Comparison of ENCODE assay signal across 20 mouse cellular contexts in the genomic region with DNA sequence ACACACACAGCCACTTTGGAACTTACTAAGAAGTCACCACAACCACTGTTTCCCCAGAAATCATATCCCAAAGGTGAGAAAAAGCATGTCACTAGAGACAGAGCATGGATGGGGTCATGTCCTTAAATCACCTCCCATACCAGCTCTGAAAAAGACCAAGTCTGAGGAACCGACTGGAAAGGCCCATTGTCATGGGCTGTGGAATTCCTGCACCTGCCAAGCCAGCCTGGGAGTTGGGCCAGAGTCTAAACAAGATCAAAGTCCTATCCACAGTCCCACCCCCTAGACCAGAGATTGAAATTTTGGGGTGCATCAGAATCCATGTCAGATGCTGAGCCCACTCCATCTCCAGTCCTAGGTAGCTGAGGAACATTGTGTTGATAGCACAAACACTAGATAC. TPM values are rescaled to one million over a fixed set of nuclear protein-coding genes. Genes with fewer than 3 reads are reported as not detected.
DNase-seq lines count a peak whose midpoint lies in the region; ATAC-seq and TF ChIP-seq lines count a peak whose summit lies in the region.
"Had no signal": no experiment of that assay in that cellular context is flagged by ENCODE, and none has a peak within 500 bp of the region (broad histone marks: within the 10 kb centered on the region; RNA-seq: fewer than 3 reads in every experiment).

No protein-coding gene starts in this region.

- DNase-seq in kidney, adult 18-20 months: peak; percentile 47
- peak; percentile 87 for DNase-seq in liver, adult 2 months (ENCODE audit: extremely low read depth, low read depth, low spot score)
- DNase-seq in kidney, postnatal 14 days: peak; percentile 48
- no peak for DNase-seq in heart, adult 18-20 months
- DNase-seq: adrenal gland, postnatal 10 days; cerebellum, adult 11-12 months; cerebellum, postnatal 10 days; embryo, embryonic 11 days; gastrocnemius, postnatal 36 days; heart, adult 11 months; heart, postnatal 10 days had no signal

- H3K4me3 ChIP-seq in kidney, embryonic 14.5 days (ENCODE audit: low read length): no peak overlapping the region
- no peak overlapping the region for H3K4me3 ChIP-seq in liver, adult 2 months (ENCODE audit: insufficient read depth, low read depth, low read length)
- no peak overlapping the region for H3K4me3 ChIP-seq in liver, embryonic 12.5 days
- no peak overlapping the region for H3K4me3 ChIP-seq in hindbrain, embryonic 12.5 days
- H3K4me3 ChIP-seq: embryonic facial prominence, embryonic 15.5 days; erythroblast, embryonic 14.5 days; forebrain, embryonic 15.5 days; heart, embryonic 10.5 days had no signal

- H3K36me3 ChIP-seq in kidney, embryonic 14.5 days (ENCODE audit: control insufficient read depth, insufficient read depth, low read length): no peaks in the 10 kb centered on the region
- H3K36me3 ChIP-seq in liver, adult 2 months (ENCODE audit: control insufficient read depth, insufficient read depth, low read length): no peaks in the 10 kb centered on the region
- no peaks in the 10 kb centered on the region for H3K36me3 ChIP-seq in liver, embryonic 12.5 days
- H3K36me3 ChIP-seq in hindbrain, embryonic 12.5 days: no peaks in the 10 kb centered on the region
- H3K36me3 ChIP-seq: embryonic facial prominence, embryonic 15.5 days; forebrain, embryonic 15.5 days; heart, embryonic 10.5 days had no signal

- H3K27ac ChIP-seq in kidney, embryonic 14.5 days (ENCODE audit: low read depth, low read length): no peak overlapping the region
- H3K27ac ChIP-seq in liver, adult 2 months (replicated peaks; ENCODE audit: insufficient read depth, low read depth, low read length): peak overlapping the region; percentile 86
- no peak overlapping the region for H3K27ac ChIP-seq in liver, embryonic 12.5 days
- H3K27ac ChIP-seq in hindbrain, embryonic 12.5 days: no peak overlapping the region
- H3K27ac ChIP-seq: embryonic facial prominence, embryonic 15.5 days; forebrain, embryonic 15.5 days; heart, embryonic 10.5 days; hindbrain, embryonic 14.5 days had no signal

- no peak for TF ChIP-seq POLR2A in liver, adult 2 months (IDR thresholded peaks at IDR 0.05; ENCODE audit: extremely low read depth, insufficient read depth, low read length)

- no peak overlapping the region for H3K9ac ChIP-seq in kidney, embryonic 14.5 days (ENCODE audit: low read depth, low read length)
- no peak overlapping the region for H3K9ac ChIP-seq in liver, adult 2 months (ENCODE audit: low read depth, low read length)
- H3K9ac ChIP-seq in liver, embryonic 12.5 days: no peak overlapping the region
- H3K9ac ChIP-seq in hindbrain, embryonic 12.5 days: no peak overlapping the region
- H3K9ac ChIP-seq: embryonic facial prominence, embryonic 15.5 days; forebrain, embryonic 15.5 days; hindbrain, embryonic 14.5 days had no signal

- H3K4me2 ChIP-seq in kidney, embryonic 14.5 days (replicated peaks; ENCODE audit: low read depth, low read length): no peak overlapping the region
- H3K4me2 ChIP-seq in liver, embryonic 12.5 days: no peak overlapping the region
- H3K4me2 ChIP-seq in hindbrain, embryonic 12.5 days (replicated peaks): no peak overlapping the region
- H3K4me2 ChIP-seq: embryonic facial prominence, embryonic 15.5 days; forebrain, embryonic 15.5 days; hindbrain, embryonic 14.5 days had no signal

- H3K4me1 ChIP-seq in kidney, embryonic 14.5 days (ENCODE audit: control insufficient read depth, insufficient read depth, low read length): no peaks in the 10 kb centered on the region
- H3K4me1 ChIP-seq in liver, adult 2 months (ENCODE audit: control insufficient read depth, insufficient read depth, low read length): peaks cover 34% of the 10 kb centered on the region
- H3K4me1 ChIP-seq in liver, embryonic 12.5 days: no peaks in the 10 kb centered on the region
- no peaks in the 10 kb centered on the region for H3K4me1 ChIP-seq in hindbrain, embryonic 12.5 days
- H3K4me1 ChIP-seq: embryonic facial prominence, embryonic 15.5 days had no signal

- WGBS in kidney, embryonic 14.5 days: 76% methylated on average over 1 of the region's 1 CpGs
- 8% methylated on average over 1 of the region's 1 CpGs for WGBS in liver, adult 2 months
- 46% methylated on average over 1 of the region's 1 CpGs for WGBS in liver, embryonic 12.5 days (ENCODE audit: insufficient replicate concordance)
- 73% methylated on average over 1 of the region's 1 CpGs for WGBS in hindbrain, embryonic 12.5 days

- peaks cover 25% of the 10 kb centered on the region; the same call in 1 of the 2 replicates for H3K79me2 ChIP-seq in liver, adult 2 months (ENCODE audit: control insufficient read depth, insufficient read depth, low read length)

- no peaks in the 10 kb centered on the region for H3K9me3 ChIP-seq in kidney, embryonic 14.5 days (ENCODE audit: control insufficient read depth, low read length)
- H3K9me3 ChIP-seq in liver, embryonic 12.5 days (replicated peaks): no peaks in the 10 kb centered on the region
- no peaks in the 10 kb centered on the region for H3K9me3 ChIP-seq in hindbrain, embryonic 12.5 days (replicated peaks)
- H3K9me3 ChIP-seq: embryonic facial prominence, embryonic 15.5 days; forebrain, embryonic 15.5 days; heart, embryonic 10.5 days had no signal

- TF ChIP-seq CTCF in liver, adult 2 months (IDR thresholded peaks at IDR 0.05; ENCODE audit: low read depth, low read length): no peak

- ATAC-seq in kidney, embryonic 14.5 days (ENCODE audit: low FRiP score, low TSS enrichment): no peak
- ATAC-seq in liver, embryonic 12.5 days: no peak
- ATAC-seq in hindbrain, embryonic 12.5 days (ENCODE audit: low FRiP score): no peak
- ATAC-seq: forebrain, embryonic 15.5 days had no signal

- no peaks in the 10 kb centered on the region for H3K27me3 ChIP-seq in kidney, embryonic 14.5 days (ENCODE audit: control insufficient read depth, insufficient read depth, low read length)
- H3K27me3 ChIP-seq in liver, adult 2 months (ENCODE audit: control insufficient read depth, insufficient read depth, low read length): no peaks in the 10 kb centered on the region
- H3K27me3 ChIP-seq in liver, embryonic 12.5 days (replicated peaks): no peaks in the 10 kb centered on the region
- H3K27me3 ChIP-seq in hindbrain, embryonic 12.5 days: no peaks in the 10 kb centered on the region
- H3K27me3 ChIP-seq: embryonic facial prominence, embryonic 15.5 days; forebrain, embryonic 15.5 days had no signal

RNA-seq across cellular contexts. Expression of a gene that starts 15.3 kb away (rescaled TPM):
- 15.9 and 28.9 TPM in 2 replicates for polyA plus RNA-seq in kidney, embryonic 14.5 days (2014; fragmentation: Nextera tagmentation; extraction: Ambion mirVana)
- total RNA-seq in liver, adult 2 months (2014; rRNA removed): 8.1 and 8.2 TPM in 2 replicates
- polyA plus RNA-seq in liver, adult 2 months (2012; rRNA removed): 1.8 and 4.9 TPM in 2 replicates
- polyA plus RNA-seq in liver, embryonic 12.5 days (2016; fragmentation: Nextera tagmentation; extraction: Ambion mirVana): 0.10 and 0.11 TPM in 2 replicates
- 1 to 10 TPM in 1 of 2 experiments, under 1 TPM in 1; 0.89 to 1.3 TPM for total RNA-seq in heart, adult 18-20 months (2021)
- polyA plus RNA-seq in hindbrain, embryonic 12.5 days (2016; fragmentation: Nextera tagmentation; extraction: Ambion mirVana): 4.8 and 5.1 TPM in 2 replicates
- total RNA-seq: common myeloid progenitor, adult 5-6 weeks had no signal
- polyA plus RNA-seq: erythroblast, embryonic 14.5 days had no signal

Comparison
In these comparisons a context has a peak if more than half of its experiments do, and no peak if none do; other contexts are left out.
1. DNase-seq: peak in kidney, adult 18-20 months (single experiment), liver, adult 2 months (single experiment) and kidney, postnatal 14 days (single experiment); none in heart, adult 18-20 months (0 of 2).